Mouse (Mus musculus) MEL (cell line): ENCODE data around the gene Sidt2. TPM values are rescaled to one million over a fixed set of nuclear protein-coding genes. Genes with fewer than 3 reads are reported as not detected.

Experiments
- DNase-seq: peaks from one replicate; pipeline ENCODE4 v3.0.0; 2011; ENCODE audit warnings: low read depth, low spot score
- H3K27ac ChIP-seq: 2 replicates; pipeline ENCODE4 v1.5.1; 2012; ENCODE audit warnings: low read depth, mild to moderate bottlenecking, control low read depth, low read length, moderate library complexity; ENCODE audit not compliant: control insufficient read depth
- H3K27me3 ChIP-seq, 2 experiments: fragments of 150-350 bp in 1 of 2; sonication (generic) in 1 of 2; 2 replicates each; pipeline ENCODE4 v1.6.1; 2012; ENCODE audit warnings: low read length in 2 of 2, mild to moderate bottlenecking in 2 of 2, improper control_type of control experiment in 1 of 2, moderate library complexity in 1 of 2; ENCODE audit not compliant: insufficient read depth in 2 of 2, control insufficient read depth in 1 of 2
- H3K36me3 ChIP-seq, 2 experiments: 2 replicates each; pipeline ENCODE4 v1.6.1; 2012 to 2014; ENCODE audit warnings: low read length in 2 of 2, improper control_type of control experiment in 1 of 2, inconsistent platforms in 1 of 2, mild to moderate bottlenecking in 1 of 2; ENCODE audit not compliant: insufficient read depth in 2 of 2, control insufficient read depth in 1 of 2
- H3K4me1 ChIP-seq, 2 experiments: fragments of 150-350 bp in 1 of 2; sonication (generic) in 1 of 2; 2 replicates each; pipeline ENCODE4 v1.6.1; 2012; ENCODE audit warnings: low read length in 2 of 2, improper control_type of control experiment in 1 of 2, mild to moderate bottlenecking in 1 of 2; ENCODE audit not compliant: insufficient read depth in 2 of 2, control insufficient read depth in 1 of 2
- H3K4me3 ChIP-seq, 2 experiments: fragments of 150-350 bp in 1 of 2; sonication (generic) in 1 of 2; 2 replicates each; pipeline ENCODE4 v1.5.1; 2012; ENCODE audit warnings: low read depth in 2 of 2, low read length in 2 of 2, mild to moderate bottlenecking in 2 of 2, moderate library complexity in 2 of 2, control low read depth in 1 of 2, improper control_type of control experiment in 1 of 2; ENCODE audit not compliant: control insufficient read depth in 1 of 2, insufficient read depth in 1 of 2
- H3K79me2 ChIP-seq: 2 replicates; pipeline ENCODE4 v1.6.1; 2012; ENCODE audit warnings: mild to moderate bottlenecking, low read length, moderate library complexity; ENCODE audit not compliant: control insufficient read depth, poor library complexity, insufficient read depth
- H3K9ac ChIP-seq: 2 replicates; pipeline ENCODE4 v1.6.1; 2012; ENCODE audit warnings: low read depth, mild to moderate bottlenecking, control low read depth, low read length, moderate library complexity; ENCODE audit not compliant: control insufficient read depth, poor library complexity, severe bottlenecking
- H3K9me3 ChIP-seq: fragments of 150-350 bp; sonication (generic); replicated peaks from 2 replicates; pipeline ENCODE4 v1.6.1; 2012; ENCODE audit warnings: mild to moderate bottlenecking, low read length, improper control_type of control experiment, moderate library complexity; ENCODE audit not compliant: insufficient read depth
- BHLHE40 ChIP-seq: IDR thresholded peaks from 2 replicates; pipeline ENCODE4 v1.6.1; 2012; ENCODE audit warnings: low read depth, mild to moderate bottlenecking, inconsistent platforms, low read length, improper control_type of control experiment, borderline replicate concordance
- CHD1 ChIP-seq: IDR thresholded peaks from 2 replicates; pipeline ENCODE4 v1.6.1; 2012; ENCODE audit warnings: low read depth, mild to moderate bottlenecking, inconsistent platforms, low read length, improper control_type of control experiment
- CHD2 ChIP-seq: IDR thresholded peaks from 2 replicates; pipeline ENCODE4 v1.6.1; 2011; ENCODE audit warnings: low read length, improper control_type of control experiment
- CTCF ChIP-seq, 3 experiments: IDR thresholded peaks in 2 of 3; conservative IDR thresholded peaks in 1 of 3; 2 replicates each; pipeline ENCODE4 v1.5.1; 2011 to 2012; ENCODE audit warnings: low read length in 3 of 3, low read depth in 2 of 3, mild to moderate bottlenecking in 2 of 3, improper control_type of control experiment in 1 of 3, inconsistent platforms in 1 of 3, mixed read lengths in 1 of 3, moderate library complexity in 1 of 3; ENCODE audit not compliant: control insufficient read depth in 1 of 3, insufficient read depth in 1 of 3, poor library complexity in 1 of 3, severe bottlenecking in 1 of 3
- E2F4 ChIP-seq: IDR thresholded peaks from 2 replicates; pipeline ENCODE4 v1.6.1; 2011; ENCODE audit warnings: low read depth, low read length, improper control_type of control experiment, borderline replicate concordance
- ELF1 ChIP-seq: IDR thresholded peaks from 2 replicates; pipeline ENCODE4 v1.6.1; 2014; ENCODE audit warnings: low read depth, mild to moderate bottlenecking, inconsistent platforms, low read length, improper control_type of control experiment, moderate library complexity
- EP300 ChIP-seq, 2 experiments: IDR thresholded peaks; 2 replicates each; pipeline ENCODE4 v1.6.1; 2011; ENCODE audit warnings: improper control_type of control experiment in 2 of 2, low read length in 2 of 2, low read depth in 1 of 2, mild to moderate bottlenecking in 1 of 2
- GABPA ChIP-seq: IDR thresholded peaks from 2 replicates; pipeline ENCODE4 v1.6.1; 2012; ENCODE audit warnings: low read depth, mild to moderate bottlenecking, inconsistent platforms, low read length, improper control_type of control experiment, moderate library complexity
- HCFC1 ChIP-seq: IDR thresholded peaks from 2 replicates; pipeline ENCODE4 v1.6.1; 2012; ENCODE audit warnings: low read depth, mild to moderate bottlenecking, inconsistent platforms, low read length, improper control_type of control experiment, moderate library complexity
- JUND ChIP-seq: IDR thresholded peaks from 2 replicates; pipeline ENCODE4 v1.6.1; 2011; ENCODE audit warnings: low read depth, mild to moderate bottlenecking, improper control_type of control experiment, low read length
- KAT2A ChIP-seq: conservative IDR thresholded peaks from 2 replicates; pipeline ENCODE4 v1.6.1; 2012; ENCODE audit warnings: low read depth, low read length, improper control_type of control experiment, inconsistent platforms
- MAFK ChIP-seq: IDR thresholded peaks from 2 replicates; pipeline ENCODE4 v1.6.1; 2011; ENCODE audit warnings: low read depth, mild to moderate bottlenecking, low read length, improper control_type of control experiment, borderline replicate concordance
- MAX ChIP-seq: IDR thresholded peaks from 2 replicates; pipeline ENCODE4 v1.6.1; 2011; ENCODE audit warnings: low read length, improper control_type of control experiment
- MAZ ChIP-seq: IDR thresholded peaks from 2 replicates; pipeline ENCODE4 v1.6.1; 2012; ENCODE audit warnings: low read depth, mild to moderate bottlenecking, inconsistent platforms, low read length, improper control_type of control experiment
- MXI1 ChIP-seq: IDR thresholded peaks from 2 replicates; pipeline ENCODE4 v1.6.1; 2011; ENCODE audit warnings: mild to moderate bottlenecking, low read depth, low read length, improper control_type of control experiment
- MYB ChIP-seq: IDR thresholded peaks from 2 replicates; pipeline ENCODE4 v1.6.1; 2011; ENCODE audit warnings: mild to moderate bottlenecking, low read depth, low read length, improper control_type of control experiment
- MYC ChIP-seq: IDR thresholded peaks from 2 replicates; pipeline ENCODE4 v1.6.1; 2011; ENCODE audit warnings: low read depth, mild to moderate bottlenecking, low read length, improper control_type of control experiment, moderate library complexity
- NELFE ChIP-seq: IDR thresholded peaks from 2 replicates; pipeline ENCODE4 v1.6.1; 2011; ENCODE audit warnings: low read depth, low read length, improper control_type of control experiment
- NRF1 ChIP-seq: IDR thresholded peaks from 2 replicates; pipeline ENCODE4 v1.6.1; 2014; ENCODE audit warnings: low read depth, mild to moderate bottlenecking, inconsistent platforms, low read length, improper control_type of control experiment, moderate library complexity; ENCODE audit not compliant: poor library complexity, insufficient read depth, severe bottlenecking
- POLR2A ChIP-seq, 2 experiments: IDR thresholded peaks; 2 replicates each; pipeline ENCODE4 v1.6.1; 2011 to 2012; ENCODE audit warnings: low read length in 2 of 2, mild to moderate bottlenecking in 2 of 2, control low read depth in 1 of 2, improper control_type of control experiment in 1 of 2, low read depth in 1 of 2, moderate library complexity in 1 of 2; ENCODE audit not compliant: control insufficient read depth in 1 of 2, insufficient read depth in 1 of 2, poor library complexity in 1 of 2
- POLR2AphosphoS2 ChIP-seq: IDR thresholded peaks from 2 replicates; pipeline ENCODE4 v1.6.1; 2011; ENCODE audit warnings: low read length, improper control_type of control experiment
- SIN3A ChIP-seq: IDR thresholded peaks from 2 replicates; pipeline ENCODE4 v1.6.1; 2012; ENCODE audit warnings: low read length, improper control_type of control experiment, inconsistent platforms
- SMC3 ChIP-seq: IDR thresholded peaks from 2 replicates; pipeline ENCODE4 v1.6.1; 2011; ENCODE audit warnings: low read depth, low read length, improper control_type of control experiment
- TAL1 ChIP-seq: IDR thresholded peaks from 2 replicates; pipeline ENCODE4 v1.6.1; 2012; ENCODE audit warnings: mild to moderate bottlenecking, inconsistent platforms, low read length, moderate library complexity, mixed read lengths
- TBP ChIP-seq: IDR thresholded peaks from 2 replicates; pipeline ENCODE4 v1.8.0; 2011; ENCODE audit warnings: low read depth, low read length, improper control_type of control experiment
- TCF12 ChIP-seq: IDR thresholded peaks from 2 replicates; pipeline ENCODE4 v1.6.1; 2014; ENCODE audit warnings: low read depth, mild to moderate bottlenecking, inconsistent platforms, low read length, improper control_type of control experiment, moderate library complexity
- UBTF ChIP-seq: IDR thresholded peaks from 2 replicates; pipeline ENCODE4 v1.6.1; 2012; ENCODE audit warnings: low read depth, mild to moderate bottlenecking, inconsistent platforms, low read length, improper control_type of control experiment, moderate library complexity, borderline replicate concordance; ENCODE audit not compliant: insufficient read depth
- USF1 ChIP-seq: IDR thresholded peaks from 2 replicates; pipeline ENCODE4 v1.6.1; 2014; ENCODE audit warnings: low read depth, mild to moderate bottlenecking, inconsistent platforms, low read length, improper control_type of control experiment, moderate library complexity
- ZKSCAN1 ChIP-seq: IDR thresholded peaks from 2 replicates; pipeline ENCODE4 v1.6.1; 2012; ENCODE audit warnings: low read depth, mild to moderate bottlenecking, inconsistent platforms, low read length, improper control_type of control experiment, moderate library complexity
- ZNF384 ChIP-seq: IDR thresholded peaks from 2 replicates; pipeline ENCODE4 v1.6.1; 2012; ENCODE audit warnings: low read depth, mild to moderate bottlenecking, inconsistent platforms, low read length, improper control_type of control experiment
- polyA plus RNA-seq, 2 experiments: library from polyadenylated mRNA; stranded (reverse) in 1 of 2; unstranded in 1 of 2; fragments of >175 nt in 1 of 2; fragments of >200 nt in 1 of 2; gene quantifications; 2 replicates each; pipeline versions ENCODE4 v1.2.1 to v1.2.4; 2012; ENCODE audit warnings: low replicate concordance in 2 of 2, low read depth in 1 of 2; ENCODE audit not compliant: insufficient read length in 2 of 2, insufficient read depth in 1 of 2, missing spikeins in 1 of 2
- total RNA-seq: library from RNA; depleted of rRNA; stranded (reverse); fragments of 300-350 nt; gene quantifications from 2 replicates; pipeline ENCODE4 v1.2.3, GENCODE M21; 2012

Sidt2 gene
- total and polyA plus RNA-seq, 3 experiments = 27.0 to 71.8 TPM; not detected in 1

DNA sequence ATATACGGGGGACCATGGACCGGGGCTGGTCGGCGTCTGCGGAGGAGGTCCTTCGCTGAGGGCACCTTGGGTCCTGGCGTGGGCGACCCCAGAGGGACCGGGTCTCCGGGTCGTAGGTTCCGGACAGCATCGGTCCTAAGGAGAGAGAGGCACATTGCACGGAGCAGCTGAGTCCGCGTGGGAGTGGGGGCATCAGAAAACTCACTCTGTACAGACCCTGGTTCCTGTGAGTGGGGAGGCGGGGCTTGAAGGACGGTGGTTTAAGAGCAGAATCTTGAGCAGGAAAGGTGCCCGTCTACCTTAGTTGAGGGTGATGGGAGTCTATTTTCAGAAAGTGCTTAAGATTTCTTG is 48.0 kb downstream of the Sidt2 start:
- H3K36me3 ChIP-seq = peaks cover 0 to 5% of the 10 kb centered on the region in 2 experiments; a peak in 2 of 4 replicates
- H3K27ac ChIP-seq = peak overlapping the region; percentile 23
- no peaks in the 10 kb centered on the region for H3K27me3 ChIP-seq
- peaks cover 15% of the 10 kb centered on the region for H3K79me2 ChIP-seq
- H3K9me3 ChIP-seq = no peaks in the 10 kb centered on the region
- DNase-seq = peak; percentile 50
- peaks cover 3 to 8% of the 10 kb centered on the region in 2 experiments for H3K4me1 ChIP-seq
- H3K9ac ChIP-seq = peak overlapping the region; percentile 97
- TF ChIP-seq JUND (no peak), EP300 (IDR thresholded peaks at IDR 0.05; ENCODE audit: low read depth in 1 of 2, low read length in 2 of 2) (no peak), NELFE (peak; percentile 7; the same call in 1 of the 2 replicates)
- H3K4me3 ChIP-seq = peak overlapping the region; percentile 97 to 99

DNA sequence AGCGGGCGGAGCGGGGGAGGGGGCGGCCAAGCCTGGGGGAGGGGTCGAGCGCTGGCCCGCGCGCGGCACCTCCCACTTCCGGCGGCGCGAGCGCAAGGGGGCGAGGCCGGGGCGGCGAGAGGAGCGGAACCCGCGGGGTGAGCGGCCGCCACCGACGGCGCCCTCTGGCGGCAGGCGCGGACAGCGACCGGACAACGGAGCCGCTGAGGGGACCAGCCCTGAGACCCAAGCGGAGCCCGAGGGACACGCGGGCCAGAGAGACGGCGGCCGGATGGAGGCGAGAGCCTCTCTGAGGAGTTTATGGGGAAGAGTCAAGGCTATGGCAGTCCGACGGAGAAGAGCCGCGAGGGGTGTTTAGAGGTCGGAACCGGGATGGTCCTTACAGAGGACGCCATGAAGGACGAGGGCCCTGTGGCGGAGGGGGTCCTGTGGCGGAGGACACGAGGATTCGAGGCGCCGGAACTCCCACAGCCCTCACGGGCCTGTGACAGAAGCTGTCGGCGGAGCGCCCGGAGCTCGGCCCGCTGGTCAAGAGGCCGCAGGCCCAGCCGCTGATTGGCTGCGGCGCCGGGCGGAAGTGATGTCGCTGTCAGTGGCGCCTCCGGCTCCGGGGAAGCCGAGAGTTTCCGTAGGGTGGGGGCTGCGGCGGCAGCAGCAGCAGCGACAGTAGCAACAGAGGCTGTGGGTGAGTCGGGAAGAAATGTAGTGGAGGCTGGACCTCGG is 48.5 kb downstream of the Sidt2 start, which contains the start of the genes Pcsk7 and Rnf214:
TSS of gene Pcsk7 (plus strand) at position 143 of the 723 bp plus-strand sequence.
TSS of gene Rnf214 (minus strand) at position 557 of the 723 bp plus-strand sequence.
- Histone ChIP-seq H3K27ac (peak within 1 kb of the TSS; percentile 85), H3K9ac (peak within 1 kb of the TSS; percentile 97), H3K9me3 (no peaks in the 10 kb centered on the region), H3K36me3 (peaks cover 0 to 5% of the 10 kb centered on the region in 2 experiments; a peak in 2 of 4 replicates), H3K4me1 (peaks cover 3 to 8% of the 10 kb centered on the region in 2 experiments), H3K27me3 (no peaks in the 10 kb centered on the region), H3K79me2 (peaks cover 15% of the 10 kb centered on the region), H3K4me3 (peak within 1 kb of the TSS; percentile 97 to 99)
- peak; percentile 86 for DNase-seq
- TF ChIP-seq USF1 = peak; percentile 32; the same call in 1 of the 2 replicates
- peak; percentile 31; the same call in 1 of the 2 replicates for TF ChIP-seq TBP
- TF ChIP-seq TCF12 = 0 out of 2 replicates have a peak, but pooled peaks have one; percentile 9
- TF ChIP-seq E2F4 = no peak
- TF ChIP-seq HCFC1 = peak; percentile 73
- TF ChIP-seq SMC3 = peak; percentile 43
- TF ChIP-seq EP300 (IDR thresholded peaks at IDR 0.05; ENCODE audit: low read depth in 1 of 2, low read length in 2 of 2) = 0 out of 4 replicates have a peak, but pooled peaks of 1 of the 2 experiments have one; percentile 16
- peak; percentile 82 for TF ChIP-seq MAZ
- no peak for TF ChIP-seq MAFK
- TF ChIP-seq UBTF = no peak
- no peak for TF ChIP-seq CHD1
- TF ChIP-seq MYB = no peak
- peak; percentile 63; the same call in 1 of the 2 replicates for TF ChIP-seq GABPA
- TF ChIP-seq NELFE = peak; percentile 74
- TF ChIP-seq SIN3A = peak; percentile 90
- no peak for TF ChIP-seq TAL1
- TF ChIP-seq NRF1 = peak; percentile 35; the same call in 1 of the 2 replicates
- no peak for TF ChIP-seq MYC
- TF ChIP-seq MXI1 = peak; percentile 30
- TF ChIP-seq CTCF (IDR thresholded peaks at IDR 0.05 in 2 of 3, conservative IDR thresholded peaks at IDR 0.05 in 1 of 3; ENCODE audit: control insufficient read depth in 1 of 3, insufficient read depth in 1 of 3, low read depth in 2 of 3, low read length in 3 of 3, poor library complexity in 1 of 3, severe bottlenecking in 1 of 3) = peak; percentile 53 to 94 (median 84); a peak in 5 of 6 replicates
- peak; percentile 57 to 83; a peak in 2 of 4 replicates for TF ChIP-seq POLR2A (IDR thresholded peaks at IDR 0.05; ENCODE audit: control insufficient read depth in 1 of 2, insufficient read depth in 1 of 2, low read depth in 1 of 2, low read length in 2 of 2, poor library complexity in 1 of 2)
- no peak for TF ChIP-seq ZNF384
- TF ChIP-seq MAX = no peak
- TF ChIP-seq ZKSCAN1 = no peak
- TF ChIP-seq POLR2AphosphoS2 = no peak; the same call in 1 of the 2 replicates
- no peak for TF ChIP-seq JUND
- peak; percentile 62 for TF ChIP-seq ELF1
- peak; percentile 37; the same call in 1 of the 2 replicates for TF ChIP-seq BHLHE40
- no peak; the same call in 1 of the 2 replicates for TF ChIP-seq KAT2A
- TF ChIP-seq CHD2 = no peak; the same call in 1 of the 2 replicates
